Mouse (Mus musculus) heart, adult 18-20 months (tissue): ENCODE data around the gene Prcd. TPM values are rescaled to one million over a fixed set of nuclear protein-coding genes. Genes with fewer than 3 reads are reported as not detected.
A peak's percentile ranks its signal among the peaks of the same experiment; 100 is the strongest.

Source experiments
- DNase-seq, 2 experiments: peaks; one replicate each; pipeline ENCODE4 v3.0.0; 2021 to 2022; ENCODE audit warnings: mixed read lengths in 1 of 2
- total RNA-seq, 2 experiments: library from RNA; stranded (reverse); gene quantifications; 2 replicates each; pipeline ENCODE4 v1.2.3; 2021

The Prcd gene
- total RNA-seq, 2 experiments from 2014 or later: 0.62 to 1.6 TPM

- DNase-seq: no peak
Measured at GRCm38 (mm10) chr11:116689622-116690021, 36.3 kb downstream of the Prcd start.

- DNase-seq: no peak
Measured at GRCm38 (mm10) chr11:116690701-116691575, 37.6 kb downstream of the Prcd start.

GRCm38 (mm10) chr11:116693899-116694249 lies 40.5 kb downstream of the Prcd start:
- no peak for DNase-seq

DNA sequence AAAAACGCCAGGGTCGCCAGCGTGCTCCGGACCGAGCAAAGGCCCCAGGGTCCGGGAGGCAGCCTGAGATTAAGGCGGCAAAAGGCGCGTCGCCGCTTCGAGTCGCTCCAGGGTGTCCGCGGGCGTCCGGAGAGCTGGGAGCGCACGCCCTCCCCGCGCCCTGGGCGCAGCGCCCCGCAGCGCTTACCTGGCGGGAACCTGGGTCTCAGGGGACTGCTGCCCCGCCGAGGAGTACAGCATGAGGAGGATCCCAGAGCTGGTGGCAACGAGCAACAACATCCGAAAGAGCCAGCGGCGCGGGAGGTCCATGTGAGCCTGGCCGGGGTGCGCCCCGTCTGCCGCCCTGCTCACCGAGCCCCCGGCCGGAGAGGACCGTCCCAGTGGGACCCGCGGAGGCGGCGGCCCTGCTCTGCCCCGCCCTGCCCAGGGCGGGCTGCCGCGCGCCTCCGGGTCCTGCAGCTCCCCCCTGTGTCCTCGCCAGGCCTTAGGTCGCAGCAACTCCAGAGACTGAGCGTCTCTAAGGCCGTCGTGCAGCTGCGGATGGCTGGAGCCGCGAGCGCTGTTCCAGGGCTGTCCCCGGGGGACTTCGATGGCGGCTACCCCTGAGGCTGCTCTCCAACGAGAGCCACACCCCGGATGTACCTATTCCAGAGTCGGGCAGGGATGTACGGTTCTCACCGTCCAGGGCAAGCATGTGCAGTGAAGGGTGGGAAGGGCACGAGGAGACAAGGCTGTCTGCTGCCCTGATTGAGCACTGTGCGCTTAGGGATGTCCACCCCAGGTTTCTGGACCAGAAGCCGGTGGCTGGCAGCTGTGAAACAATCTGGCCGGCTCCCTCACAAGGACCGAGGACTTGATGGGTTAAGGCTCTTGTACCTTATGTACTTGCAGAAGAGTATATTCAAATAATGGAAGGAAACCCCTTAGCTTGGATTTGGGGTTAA lies 41.2 kb downstream of the Prcd start:
- DNase-seq: peak; percentile 67 to 80

GRCm38 (mm10) chr11:116695194-116695880 lies 42.0 kb downstream of the Prcd start:
- DNase-seq: peak; percentile 47 to 52

- no peak for DNase-seq
Measured at GRCm38 (mm10) chr11:116696426-116696825, 43.1 kb downstream of the Prcd start.

- DNase-seq: no peak
Measured at GRCm38 (mm10) chr11:116697521-116697920, 44.2 kb downstream of the Prcd start.

- no peak for DNase-seq
Measured at GRCm38 (mm10) chr11:116701377-116701841, 48.1 kb downstream of the Prcd start.

DNA sequence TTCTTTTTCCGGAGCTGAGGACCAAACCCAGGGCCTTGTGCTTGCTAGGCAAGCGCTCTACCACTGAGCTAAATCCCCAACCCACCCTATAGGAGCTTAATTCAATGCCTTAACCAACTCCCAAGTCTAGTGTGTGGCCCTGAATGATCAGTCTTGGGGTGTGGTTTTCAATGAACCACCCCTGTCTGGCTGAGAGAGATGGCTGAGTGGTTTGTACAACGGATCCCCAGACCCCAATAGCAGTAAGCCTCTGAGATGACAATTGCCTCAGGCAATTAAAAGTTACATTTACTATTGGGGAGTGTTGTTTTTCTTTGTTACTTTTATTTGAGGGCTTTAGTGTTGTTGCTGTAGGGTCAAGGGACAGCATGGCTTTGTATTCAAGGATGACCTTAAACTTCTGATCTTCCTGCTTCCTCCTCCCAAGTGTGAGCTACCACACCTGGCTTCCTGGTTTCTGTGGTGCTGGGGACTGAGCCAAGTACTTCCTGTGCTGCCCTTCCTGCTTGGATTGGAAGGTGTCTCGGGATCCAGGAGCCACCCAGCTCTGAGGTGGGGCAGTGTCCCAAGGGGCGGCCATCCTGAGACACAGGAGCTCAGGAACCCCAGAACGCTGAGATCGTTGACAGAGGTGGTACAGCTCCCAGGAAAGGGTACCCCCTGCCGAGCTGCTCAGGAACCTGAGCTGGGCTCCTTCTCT lies 51.2 kb downstream of the Prcd start:
- DNase-seq: peak in 1 of 2 experiments; percentile 53

DNA sequence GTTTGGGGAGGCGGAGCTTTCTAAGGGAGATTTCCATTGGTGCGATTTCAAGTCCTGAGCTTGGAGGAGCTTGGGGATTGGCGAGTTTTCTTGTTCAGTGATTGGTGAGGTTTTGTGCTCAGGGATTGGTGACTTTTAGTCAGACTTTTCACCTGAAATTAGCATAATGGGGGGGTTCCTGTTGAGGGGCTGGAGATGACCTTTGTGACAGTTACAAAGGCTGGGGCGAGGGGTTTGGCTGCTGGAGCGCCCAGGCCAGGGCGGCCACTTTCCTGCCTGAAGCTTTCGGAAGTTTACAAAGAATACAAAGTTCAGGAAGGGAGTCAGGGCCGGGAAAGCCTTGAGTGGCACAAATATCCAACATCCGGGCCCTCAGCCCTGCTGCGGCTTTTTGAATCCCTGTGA lies 51.9 kb downstream of the Prcd start:
- peak; percentile 27 to 53 for DNase-seq

DNA sequence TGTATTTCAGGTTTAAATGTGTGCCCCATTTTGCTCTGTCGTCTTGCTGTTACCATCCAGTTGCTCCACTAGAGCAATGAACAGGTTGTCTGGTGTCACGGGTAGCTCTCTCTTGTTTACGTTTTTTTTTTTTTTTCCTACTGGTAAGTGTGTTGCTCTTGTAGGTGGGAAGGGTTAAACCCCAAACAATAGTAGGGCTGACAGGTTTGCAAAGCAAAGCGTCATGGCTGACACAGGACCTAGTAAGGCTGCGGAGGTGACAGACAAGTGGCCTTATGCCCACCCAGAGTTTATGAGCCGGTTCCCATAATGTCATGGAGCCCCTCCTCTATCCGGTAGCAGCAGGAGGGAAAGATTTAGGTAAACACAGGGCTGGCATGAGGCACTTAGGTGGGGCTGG lies 53.0 kb downstream of the Prcd start:
- DNase-seq: no peak

- no peak for DNase-seq
Measured at GRCm38 (mm10) chr11:116710171-116710570, 56.8 kb downstream of the Prcd start.

DNA sequence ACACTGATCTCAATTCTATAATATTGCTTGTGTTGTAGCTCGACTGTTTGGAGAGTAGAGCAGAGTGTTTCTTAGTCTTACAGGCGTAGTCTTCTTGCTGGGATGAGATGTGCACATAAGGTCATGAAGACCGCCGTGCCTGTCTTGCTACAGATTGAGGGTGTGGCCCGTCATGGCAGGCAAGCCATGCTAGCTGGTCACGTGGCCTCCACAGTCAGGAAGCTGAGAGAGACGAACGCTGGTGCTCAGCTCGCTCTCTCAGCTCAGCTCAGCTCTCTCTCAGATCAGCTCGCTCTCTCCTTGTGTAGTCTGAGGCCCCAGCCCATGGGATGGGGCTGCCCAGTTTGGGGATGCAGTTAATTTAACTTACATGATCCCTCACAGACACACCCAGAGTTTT lies 57.5 kb downstream of the Prcd start:
- no peak for DNase-seq

- no peak for DNase-seq
Measured at GRCm38 (mm10) chr11:116714052-116714451, 60.7 kb downstream of the Prcd start.

Other genes with a start within 250 kb of the Prcd start
- 1 to 10 TPM; 5.8 to 7.2 TPM for gene Rnf157, start 240.5 kb upstream of the Prcd start, total RNA-seq
- gene Ubald2, start 219.4 kb upstream of the Prcd start, total RNA-seq: 10 to 100 TPM; 32.0 to 33.3 TPM
- under 1 TPM in 1 of 2 experiments, not detected in 1; 0.05 TPM for gene Qrich2, start 187.3 kb upstream of the Prcd start, total RNA-seq
- gene Prpsap1, start 159.3 kb upstream of the Prcd start, total RNA-seq: 10 to 100 TPM; 25.1 to 29.4 TPM
- 1 to 10 TPM in 1 of 2 experiments, under 1 TPM in 1; 0.94 to 1.4 TPM for gene Sphk1, start 122.6 kb upstream of the Prcd start, total RNA-seq
- 10 to 100 TPM; 27.7 to 29.5 TPM for gene Ube2o, start 72.1 kb upstream of the Prcd start, total RNA-seq
- not detected for gene Aanat, start 67.1 kb upstream of the Prcd start, total RNA-seq
- gene Rhbdf2, start 26.5 kb upstream of the Prcd start, total RNA-seq: 10 to 100 TPM; 10.6 to 11.5 TPM
- gene Cygb, start 779 bp downstream of the Prcd start, total RNA-seq: 10 to 100 TPM; 31.5 to 38.5 TPM
- gene St6galnac1, start 122.0 kb downstream of the Prcd start, total RNA-seq: not detected
- gene Mxra7, start 174.5 kb downstream of the Prcd start, total RNA-seq: 10 to 100 TPM; 14.8 to 18.7 TPM
- 10 to 100 TPM; 38.3 to 46.4 TPM for gene Mettl23, start 189.7 kb downstream of the Prcd start, total RNA-seq
- 10 to 100 TPM; 37.5 to 42.3 TPM for gene Jmjd6, start 189.9 kb downstream of the Prcd start, total RNA-seq
- gene Mfsd11, start 198.9 kb downstream of the Prcd start, total RNA-seq: 10 to 100 TPM; 30.7 to 33.7 TPM
- gene Srsf2, start 199.6 kb downstream of the Prcd start, total RNA-seq: 100 to 1,000 TPM in 1 of 2 experiments, 10 to 100 TPM in 1; 89.2 to 109 TPM